Mouse (Mus musculus) right cerebral cortex, postnatal 10 days (tissue): ENCODE data around the gene Pdcd11.

Experiments used
- DNase-seq, 2 experiments: peaks; one replicate each; pipeline ENCODE4 v3.0.0; 2021; ENCODE audit warnings: low spot score in 2 of 2

Gene Pdcd11

GRCm38 (mm10) chr19:47090550-47091156 is at the start of gene Pdcd11, which contains the start of gene Usmg5:
Pdcd11 (plus strand) TSS chr19:47090768.
Usmg5 (minus strand) TSS chr19:47090647.
- DNase-seq, result peak; percentile 98 to 99

- no peak for DNase-seq
Measured at GRCm38 (mm10) chr19:47043608-47044007, 47.0 kb upstream of the Pdcd11 start.

DNA sequence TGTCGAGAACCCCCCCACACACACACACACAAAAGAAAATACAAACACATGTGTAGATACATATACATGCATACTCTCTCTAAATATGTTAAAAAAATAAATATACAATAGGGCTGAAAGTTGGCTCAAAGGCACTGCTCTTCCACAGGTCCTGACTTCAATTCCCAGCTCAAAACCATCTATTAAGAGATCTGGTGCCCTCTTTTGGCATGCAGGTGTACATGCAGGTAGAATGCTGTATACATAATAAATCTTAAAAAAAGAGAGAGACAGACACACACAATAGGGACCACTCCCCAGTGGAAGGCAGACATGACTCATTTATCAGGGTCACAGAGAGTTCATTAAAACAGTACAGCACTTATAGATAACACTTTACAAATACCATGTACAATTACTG is 44.2 kb upstream of the Pdcd11 start:
- no peak for DNase-seq

DNA sequence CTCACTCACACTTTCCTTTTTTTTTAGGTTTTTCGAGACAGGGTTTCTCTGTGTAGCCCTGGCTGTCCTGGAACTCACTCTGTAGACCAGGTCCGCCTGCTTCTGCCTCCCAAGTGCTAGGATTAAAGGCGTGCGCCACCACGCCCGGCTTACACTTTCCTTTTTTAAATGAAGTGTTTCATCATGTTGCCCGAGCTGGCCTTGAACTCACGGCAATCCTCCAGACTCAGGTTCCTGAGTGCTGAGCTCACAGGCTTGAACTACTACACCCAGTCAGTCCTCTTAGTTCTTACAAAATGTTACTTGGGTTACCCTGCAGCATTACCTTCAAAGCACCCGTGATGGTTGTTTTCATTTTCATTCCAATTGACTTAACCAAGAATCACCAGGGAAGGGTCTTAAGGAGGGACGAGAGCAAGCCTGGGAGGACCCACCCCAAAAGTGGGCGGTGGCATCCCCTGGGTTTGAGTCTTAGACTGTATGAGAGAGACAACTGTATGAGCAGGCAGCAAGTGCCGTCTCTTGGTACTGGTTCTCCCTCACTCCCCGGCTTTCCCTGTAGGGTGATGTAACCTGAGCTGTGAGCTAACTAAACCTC is 43.2 kb upstream of the Pdcd11 start:
- DNase-seq, result no peak

DNA sequence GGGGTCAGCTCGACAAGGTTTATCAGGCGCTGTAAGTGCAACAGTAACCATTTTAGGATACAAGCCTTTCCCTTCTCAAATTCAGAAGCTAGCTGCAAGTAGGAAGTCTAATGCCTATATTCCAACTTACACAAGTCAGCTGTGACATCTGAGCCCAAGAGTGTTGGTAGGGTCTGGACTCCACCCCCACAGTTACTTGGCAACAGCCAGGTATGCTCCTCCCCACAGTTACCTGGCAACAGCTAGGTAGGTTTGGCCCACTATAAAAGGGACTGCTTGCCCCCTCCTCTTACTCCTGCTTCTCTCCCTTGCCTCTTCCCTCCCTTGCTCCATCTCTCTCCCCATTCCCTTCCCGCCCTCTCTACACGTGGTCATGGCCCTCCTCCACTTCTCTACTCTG is 41.5 kb upstream of the Pdcd11 start:
- DNase-seq, result no peak

GRCm38 (mm10) chr19:47049840-47050239 is 40.7 kb upstream of the Pdcd11 start:
- DNase-seq, result no peak

DNA sequence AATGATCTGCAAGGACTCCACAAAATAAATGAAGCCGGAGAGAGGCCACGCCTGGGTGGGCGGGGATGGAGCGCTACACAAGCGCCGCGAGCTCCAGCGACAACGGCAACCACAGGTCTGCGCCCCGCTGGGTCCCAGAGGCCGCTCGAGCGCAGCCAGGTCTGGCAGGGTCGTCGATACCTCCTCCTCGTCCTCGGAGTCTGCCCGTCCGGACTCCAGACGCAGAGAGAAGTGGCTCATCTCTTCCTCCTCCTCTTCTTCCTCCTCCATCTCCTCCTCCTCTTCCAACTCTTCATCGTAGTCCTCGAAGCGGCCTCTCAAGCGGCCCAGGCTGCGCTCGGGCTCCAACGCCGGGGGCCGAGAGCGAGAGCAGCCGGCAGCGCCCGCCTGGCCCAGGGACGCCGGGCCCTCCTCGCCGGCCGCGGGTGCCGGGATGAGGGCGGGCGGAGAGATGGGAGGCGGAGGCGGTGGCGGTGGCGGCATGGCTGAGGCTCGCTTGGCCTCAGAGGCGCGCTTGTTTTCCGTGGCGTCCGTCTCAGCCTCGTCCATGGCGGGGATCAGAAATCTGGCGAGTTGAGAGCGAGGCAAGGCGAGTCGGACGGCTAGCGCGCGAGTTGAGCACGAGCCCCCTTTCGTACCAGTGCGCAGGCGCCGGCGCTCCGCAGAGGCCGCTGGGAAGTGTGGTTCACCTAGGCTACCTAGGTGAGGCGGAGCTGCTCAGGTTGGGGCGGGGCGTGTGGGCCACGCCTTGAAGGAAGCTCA is 40.1 kb upstream of the Pdcd11 start, which contains the start of gene Pcgf6:
TSS of gene Pcgf6 (minus strand) at position 636 of the 762 bp plus-strand sequence.
- DNase-seq, result peak; percentile 88 to 89

DNA sequence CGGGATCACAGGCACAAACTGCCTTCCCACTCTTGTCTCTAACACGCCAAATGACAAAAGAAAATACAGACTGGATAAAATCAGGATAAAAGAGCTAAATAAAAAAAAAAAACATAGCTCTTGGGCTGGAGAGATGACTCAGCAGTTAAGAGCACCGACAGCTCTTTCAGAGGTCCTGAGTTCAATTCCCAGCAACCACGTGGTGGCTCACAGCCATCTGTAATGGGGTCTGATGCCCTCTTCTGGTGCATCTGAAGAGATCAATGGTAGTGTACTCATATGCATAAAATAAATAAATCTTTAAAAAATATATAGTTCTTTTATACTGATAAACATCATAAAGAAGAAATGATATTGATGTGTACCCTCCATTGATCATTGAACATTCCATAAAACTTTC is 37.6 kb upstream of the Pdcd11 start:
- no peak for DNase-seq

GRCm38 (mm10) chr19:47053471-47053870 is 37.1 kb upstream of the Pdcd11 start:
- DNase-seq, result no peak

DNA sequence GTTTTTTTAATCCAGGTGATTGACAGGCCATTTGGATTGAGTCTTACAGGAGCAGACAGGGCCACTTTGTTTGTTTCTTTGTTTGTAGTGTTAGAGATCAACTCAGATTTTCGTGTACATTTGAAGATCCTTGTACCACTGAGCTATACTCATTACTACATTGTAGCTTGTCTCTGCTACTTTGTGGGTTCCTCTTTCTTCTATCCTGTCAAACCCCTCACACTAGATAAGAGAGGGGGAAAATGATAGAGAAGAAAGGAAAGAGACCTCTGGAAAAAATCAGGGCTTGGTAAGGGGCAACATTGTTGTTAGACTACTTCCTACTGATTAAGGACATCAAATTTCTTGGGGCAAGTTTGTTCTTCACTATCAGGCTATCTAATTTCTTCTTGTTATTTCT is 32.9 kb upstream of the Pdcd11 start:
- no peak for DNase-seq

- no peak for DNase-seq
Measured at GRCm38 (mm10) chr19:47065860-47066259, 24.7 kb upstream of the Pdcd11 start.

DNA sequence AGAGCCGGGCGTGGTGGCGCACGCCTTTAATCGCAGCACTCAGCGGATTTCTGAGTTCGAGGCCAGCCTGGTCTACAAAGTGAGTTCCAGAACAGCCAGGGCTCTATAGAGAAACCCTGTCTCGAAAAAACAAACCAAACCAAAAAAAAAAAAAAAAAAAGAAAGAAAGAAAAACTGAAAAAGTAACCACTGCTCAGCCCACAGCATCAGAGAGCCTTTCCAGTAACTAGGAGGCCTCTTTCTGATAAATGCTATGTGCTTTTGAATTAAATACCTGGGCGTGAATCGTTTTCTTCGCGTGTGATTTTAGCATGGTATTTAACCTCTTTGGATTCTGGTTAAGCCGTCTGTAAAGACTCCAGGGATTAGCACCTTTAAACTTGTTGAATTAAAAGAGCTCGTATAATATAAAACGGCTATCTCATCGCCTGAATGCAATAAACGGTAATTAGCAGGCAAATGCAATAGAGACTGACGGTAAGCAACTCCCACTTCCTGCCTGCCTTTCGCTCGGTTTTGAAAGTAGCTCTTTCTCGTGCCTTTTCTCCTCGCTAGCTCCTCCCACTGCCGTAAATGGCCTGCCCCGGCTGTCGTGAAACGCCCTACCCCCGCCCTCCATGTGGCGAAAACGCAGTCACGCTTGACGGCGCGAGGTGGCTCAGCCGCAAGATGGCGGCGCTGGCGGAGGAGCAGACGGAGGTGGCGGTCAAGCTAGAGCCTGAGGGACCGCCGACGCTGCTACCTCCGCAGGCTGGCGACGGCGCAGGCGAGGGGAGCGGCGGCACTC is 23.3 kb upstream of the Pdcd11 start, which contains the start of gene Taf5:
TSS of gene Taf5 (plus strand) at position 651 of the 787 bp plus-strand sequence.
- peak; percentile 97 to 98 for DNase-seq

DNA sequence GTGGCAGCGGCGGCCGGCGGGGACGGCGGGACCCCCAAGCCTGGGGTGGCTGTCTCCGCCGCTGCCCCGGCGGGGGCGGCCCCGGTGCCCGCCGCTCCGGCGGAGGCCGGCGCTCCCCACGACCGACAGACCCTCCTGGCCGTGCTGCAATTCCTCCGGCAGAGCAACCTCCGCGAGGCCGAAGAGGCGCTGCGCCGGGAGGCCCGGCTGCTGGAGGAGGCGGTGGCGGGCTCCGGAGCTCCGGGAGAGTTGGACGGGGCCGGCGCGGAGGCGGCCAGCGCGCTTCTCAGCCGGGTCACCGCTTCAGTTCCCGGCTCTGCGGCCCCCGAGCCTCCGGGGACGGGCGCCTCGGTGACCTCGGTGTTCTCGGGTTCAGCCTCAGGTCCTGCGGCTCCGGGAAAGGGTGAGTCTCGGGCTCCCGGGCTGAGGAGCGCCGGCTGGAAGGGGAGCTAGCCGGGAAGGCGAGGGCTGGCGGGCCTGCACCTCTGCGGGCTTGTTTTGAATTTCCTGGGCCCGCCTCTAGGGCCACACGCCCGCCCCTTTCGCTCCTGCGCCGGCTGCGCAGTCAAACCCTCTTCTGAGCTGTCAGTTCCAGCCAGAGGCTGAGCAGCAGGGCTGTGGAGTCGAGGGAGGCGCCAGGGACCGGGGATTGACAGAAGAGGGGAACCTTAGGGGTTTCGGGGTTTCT is 22.5 kb upstream of the Pdcd11 start:
- peak; percentile 91 to 92 for DNase-seq

GRCm38 (mm10) chr19:47088226-47088625 is 2.3 kb upstream of the Pdcd11 start:
- DNase-seq, result no peak

- no peak for DNase-seq
Measured at GRCm38 (mm10) chr19:47089718-47090525, 646 bp upstream of the Pdcd11 start.

GRCm38 (mm10) chr19:47101080-47101479 is 10.5 kb downstream of the Pdcd11 start:
- DNase-seq, result no peak

- DNase-seq, result no peak
Measured at GRCm38 (mm10) chr19:47104641-47105271, 14.2 kb downstream of the Pdcd11 start.

- no peak for DNase-seq
Measured at GRCm38 (mm10) chr19:47118634-47119033, 28.1 kb downstream of the Pdcd11 start.

DNA sequence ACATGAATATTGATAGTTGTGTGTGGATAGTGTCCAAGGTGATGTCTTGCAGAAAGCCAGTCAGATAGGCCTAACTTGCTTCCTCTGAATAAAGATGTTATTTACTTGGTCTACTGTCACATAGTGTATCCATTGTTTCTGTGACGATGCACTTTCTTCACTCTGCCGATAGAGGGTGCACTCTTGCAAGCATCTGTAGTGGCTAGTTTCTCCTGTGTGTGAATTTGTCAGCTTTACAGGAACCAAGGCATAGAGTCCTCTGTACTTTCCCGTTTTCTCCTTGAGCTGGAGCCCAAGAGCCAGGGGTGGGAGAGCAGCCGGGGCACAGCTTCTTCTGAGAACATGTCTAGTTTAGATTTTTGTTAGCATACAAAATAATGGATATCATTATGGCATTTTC is 30.5 kb downstream of the Pdcd11 start:
- peak in 1 of 2 experiments; percentile 43 for DNase-seq

DNA sequence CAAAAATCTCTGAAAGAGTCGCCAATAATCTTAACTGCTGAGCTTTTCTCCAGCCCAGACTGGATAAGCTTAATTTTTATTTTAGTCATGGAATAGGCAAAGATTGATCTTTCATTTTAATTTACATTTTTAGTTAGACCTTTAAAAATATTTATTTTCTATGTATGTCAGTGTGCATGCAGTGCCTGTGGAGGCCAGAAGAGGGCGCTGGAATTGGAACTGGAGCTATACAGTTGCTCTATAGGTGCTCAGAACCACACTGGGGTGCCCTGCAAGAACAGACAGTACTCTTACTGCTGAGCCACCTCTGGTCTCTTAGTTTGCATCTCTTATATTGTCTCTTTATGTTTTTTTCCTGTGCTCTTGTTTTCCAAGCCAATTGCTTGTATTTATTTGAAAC is 32.2 kb downstream of the Pdcd11 start:
- no peak for DNase-seq
